9 mouse cellular contexts compared by ENCODE assay signal in the genomic region with DNA sequence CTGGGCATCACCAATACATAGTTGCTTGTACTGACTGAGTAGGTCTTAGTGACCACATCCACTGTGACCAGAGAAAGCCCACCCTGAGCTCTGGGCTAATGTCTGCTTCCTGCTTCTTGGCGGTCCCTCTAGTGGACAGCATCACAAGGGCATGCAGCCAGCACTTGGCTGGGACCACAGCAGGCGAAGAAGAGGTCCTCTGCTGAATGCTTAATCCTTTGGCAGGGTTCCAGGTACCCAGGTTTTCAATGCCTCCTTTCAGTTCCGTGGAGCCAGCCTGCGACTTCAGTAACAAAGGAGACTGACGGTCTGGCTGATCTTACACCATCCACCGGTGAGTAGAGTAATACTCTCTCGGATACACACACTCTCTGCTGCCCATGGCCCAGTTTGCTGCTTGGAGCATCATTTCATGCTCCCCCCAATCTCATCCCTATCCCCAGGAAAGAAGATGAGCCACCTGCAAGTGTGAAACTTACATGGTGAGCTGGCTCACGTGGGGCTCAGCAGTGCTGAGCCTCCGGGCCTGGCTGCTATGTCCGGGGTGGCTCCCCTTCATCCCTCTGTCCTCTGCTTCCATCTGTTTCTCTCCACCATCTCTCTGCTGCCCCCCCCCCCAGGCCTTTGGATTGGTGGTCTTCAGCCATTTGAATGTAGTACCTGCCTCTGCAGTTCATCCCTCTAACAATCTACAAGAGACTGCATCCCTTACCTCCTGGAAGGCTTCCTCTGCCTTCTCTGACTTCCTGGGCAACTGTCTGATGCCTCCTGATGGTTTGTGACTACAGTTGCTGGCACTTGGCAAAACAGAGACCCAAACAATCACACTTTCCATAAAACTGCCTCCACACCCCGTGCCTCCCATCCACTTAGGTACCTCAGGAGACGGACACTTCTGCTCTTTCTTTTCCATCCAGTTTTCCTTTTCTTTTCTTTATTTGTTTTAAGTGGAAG. TPM values are rescaled to one million over a fixed set of nuclear protein-coding genes. Genes with fewer than 3 reads are reported as not detected.
DNase-seq lines count a peak whose midpoint lies in the region; ATAC-seq and TF ChIP-seq lines count a peak whose summit lies in the region.
"Had no signal": no experiment of that assay in that cellular context is flagged by ENCODE, and none has a peak within 500 bp of the region (broad histone marks: within the 10 kb centered on the region; RNA-seq: fewer than 3 reads in every experiment).

No protein-coding gene starts in this region.

- H3K4me1 ChIP-seq in kidney, embryonic 15.5 days, result 0 out of 2 replicates have a peak, but pooled peaks cover 4% of the 10 kb centered on the region
- H3K4me1 ChIP-seq in kidney, embryonic 14.5 days (ENCODE audit: control insufficient read depth, insufficient read depth, low read length), result 0 out of 2 replicates have a peak, but pooled peaks cover 5% of the 10 kb centered on the region
- H3K4me1 ChIP-seq in forebrain, embryonic 13.5 days, result peaks cover 25% of the 10 kb centered on the region
- peaks cover 27% of the 10 kb centered on the region for H3K4me1 ChIP-seq in neural tube, embryonic 13.5 days (replicated peaks)

- peak; percentile 96 for DNase-seq in brain, embryonic 14.5 days (ENCODE audit: low read depth)
- DNase-seq in layer of hippocampus, postnatal 25 days (ENCODE audit: extremely low spot score in 1 of 2, low spot score in 1 of 2), result peak; percentile 42 to 68
- DNase-seq in ovary, postnatal 36 days (ENCODE audit: low spot score), result no peak
- DNase-seq: liver, embryonic 13.5 days had no signal

- no peak overlapping the region for H3K4me2 ChIP-seq in kidney, embryonic 15.5 days
- no peak overlapping the region for H3K4me2 ChIP-seq in kidney, embryonic 14.5 days (replicated peaks; ENCODE audit: low read depth, low read length)
- peak overlapping the region; percentile 40 for H3K4me2 ChIP-seq in forebrain, embryonic 13.5 days
- peak overlapping the region; percentile 24 for H3K4me2 ChIP-seq in neural tube, embryonic 13.5 days
- H3K4me2 ChIP-seq: liver, embryonic 13.5 days had no signal

- TF ChIP-seq POLR2A in brain, embryonic 14.5 days (IDR thresholded peaks at IDR 0.05; ENCODE audit: borderline replicate concordance, extremely low read depth, insufficient read depth, insufficient read length, poor library complexity, severe bottlenecking), result no peak

- no peak overlapping the region for H3K4me3 ChIP-seq in kidney, embryonic 15.5 days (replicated peaks)
- no peak overlapping the region for H3K4me3 ChIP-seq in kidney, embryonic 14.5 days (ENCODE audit: low read length)
- H3K4me3 ChIP-seq in forebrain, embryonic 13.5 days, result peak overlapping the region; percentile 8; the same call in 1 of the 2 replicates
- no peak overlapping the region for H3K4me3 ChIP-seq in neural tube, embryonic 13.5 days
- H3K4me3 ChIP-seq: liver, embryonic 13.5 days had no signal

- 0 out of 2 replicates have a peak overlapping the region, but pooled peaks have one; percentile 0 for H3K27ac ChIP-seq in kidney, embryonic 15.5 days
- no peak overlapping the region for H3K27ac ChIP-seq in kidney, embryonic 14.5 days (ENCODE audit: low read depth, low read length)
- H3K27ac ChIP-seq in forebrain, embryonic 13.5 days, result peak overlapping the region; percentile 91
- peak overlapping the region; percentile 89 for H3K27ac ChIP-seq in neural tube, embryonic 13.5 days (replicated peaks)
- H3K27ac ChIP-seq: liver, embryonic 13.5 days had no signal

- TF ChIP-seq CTCF in brain, embryonic 14.5 days (IDR thresholded peaks at IDR 0.05; ENCODE audit: borderline replicate concordance, extremely low read depth, insufficient read depth, insufficient read length), result peak; percentile 77

- no peaks in the 10 kb centered on the region for H3K27me3 ChIP-seq in kidney, embryonic 15.5 days
- H3K27me3 ChIP-seq in kidney, embryonic 14.5 days (ENCODE audit: control insufficient read depth, insufficient read depth, low read length), result no peaks in the 10 kb centered on the region; the same call in 1 of the 2 replicates
- no peaks in the 10 kb centered on the region for H3K27me3 ChIP-seq in forebrain, embryonic 13.5 days
- no peaks in the 10 kb centered on the region for H3K27me3 ChIP-seq in neural tube, embryonic 13.5 days
- H3K27me3 ChIP-seq: liver, embryonic 13.5 days had no signal

- no peaks in the 10 kb centered on the region for H3K9me3 ChIP-seq in kidney, embryonic 15.5 days (replicated peaks)
- H3K9me3 ChIP-seq in kidney, embryonic 14.5 days (ENCODE audit: control insufficient read depth, low read length), result no peaks in the 10 kb centered on the region
- no peaks in the 10 kb centered on the region for H3K9me3 ChIP-seq in forebrain, embryonic 13.5 days (replicated peaks)
- H3K9me3 ChIP-seq in neural tube, embryonic 13.5 days, result no peaks in the 10 kb centered on the region
- H3K9me3 ChIP-seq: liver, embryonic 13.5 days had no signal

- H3K9ac ChIP-seq in kidney, embryonic 15.5 days, result no peak overlapping the region
- H3K9ac ChIP-seq in kidney, embryonic 14.5 days (ENCODE audit: low read depth, low read length), result no peak overlapping the region
- peak overlapping the region; percentile 55 for H3K9ac ChIP-seq in forebrain, embryonic 13.5 days
- peak overlapping the region; percentile 53 for H3K9ac ChIP-seq in neural tube, embryonic 13.5 days
- H3K9ac ChIP-seq: liver, embryonic 13.5 days had no signal

- no peak for ATAC-seq in kidney, embryonic 15.5 days (replicated peaks; ENCODE audit: low FRiP score)
- no peak for ATAC-seq in kidney, embryonic 14.5 days (ENCODE audit: low FRiP score, low TSS enrichment)
- peak; percentile 88 for ATAC-seq in forebrain, embryonic 13.5 days
- peak; percentile 88 for ATAC-seq in neural tube, embryonic 13.5 days (ENCODE audit: low read depth)
- ATAC-seq in erythroid progenitor cell, adult 5-6 weeks (replicated peaks; ENCODE audit: low FRiP score, poor library complexity, severe bottlenecking), result no peak

- 55% methylated on average over 12 of the region's 12 CpGs for WGBS in kidney, embryonic 15.5 days
- WGBS in kidney, embryonic 14.5 days, result 60% methylated on average over 12 of the region's 12 CpGs
- 21% methylated on average over 12 of the region's 12 CpGs for WGBS in forebrain, embryonic 13.5 days
- whole genome bisulfite sequencing in neural tube, embryonic 13.5 days, result 38% methylated on average over 12 of the region's 12 CpGs

- H3K36me3 ChIP-seq in kidney, embryonic 15.5 days, result no peaks in the 10 kb centered on the region
- no peaks in the 10 kb centered on the region for H3K36me3 ChIP-seq in kidney, embryonic 14.5 days (ENCODE audit: control insufficient read depth, insufficient read depth, low read length)
- no peaks in the 10 kb centered on the region for H3K36me3 ChIP-seq in forebrain, embryonic 13.5 days (ENCODE audit: poor library complexity, severe bottlenecking)
- H3K36me3 ChIP-seq in neural tube, embryonic 13.5 days, result no peaks in the 10 kb centered on the region
- H3K36me3 ChIP-seq: liver, embryonic 13.5 days had no signal

RNA-seq across cellular contexts. Expression of gene Car5a, which starts 9.1 kb away (rescaled TPM):
- 0.40 TPM in 1 of 2 replicates, not detected in the other for polyA plus RNA-seq in kidney, embryonic 15.5 days (2015; fragmentation: Nextera tagmentation; extraction: Ambion mirVana)
- polyA plus RNA-seq in kidney, embryonic 14.5 days (2014; fragmentation: Nextera tagmentation; extraction: Ambion mirVana), result not detected in 2 replicates
- 0.14 and 0.44 TPM in 2 replicates for polyA plus RNA-seq in brain, embryonic 14.5 days (2012; rRNA removed)
- 0.25 TPM in 1 of 2 replicates, not detected in the other for polyA plus RNA-seq in forebrain, embryonic 13.5 days (2015; fragmentation: Nextera tagmentation; extraction: Ambion mirVana)
- total RNA-seq in layer of hippocampus, postnatal 25 days (2021), result not detected
- polyA plus RNA-seq in neural tube, embryonic 13.5 days (2015; fragmentation: Nextera tagmentation; extraction: Ambion mirVana), result 0.23 and 0.31 TPM in 2 replicates
- not detected in 2 replicates for total RNA-seq in erythroid progenitor cell, adult 5-6 weeks (2015; ENCODE audit: low replicate concordance)
- total RNA-seq in erythroid progenitor cell, adult 5-6 weeks (2017; ENCODE audit: low replicate concordance), result not detected in 2 replicates

RNA-seq across cellular contexts. Expression of gene Banp, which starts 13.9 kb away (rescaled TPM):
- polyA plus RNA-seq in kidney, embryonic 15.5 days (2015; fragmentation: Nextera tagmentation; extraction: Ambion mirVana), result 41.2 and 43.3 TPM in 2 replicates
- 39.2 and 39.5 TPM in 2 replicates for polyA plus RNA-seq in kidney, embryonic 14.5 days (2014; fragmentation: Nextera tagmentation; extraction: Ambion mirVana)
- polyA plus RNA-seq in brain, embryonic 14.5 days (2012; rRNA removed), result 114 and 148 TPM in 2 replicates
- polyA plus RNA-seq in forebrain, embryonic 13.5 days (2015; fragmentation: Nextera tagmentation; extraction: Ambion mirVana), result 57.5 and 60.9 TPM in 2 replicates
- 10 to 100 TPM; 39.4 to 41.7 TPM for total RNA-seq in layer of hippocampus, postnatal 25 days (2021)
- 59.9 and 60.1 TPM in 2 replicates for polyA plus RNA-seq in neural tube, embryonic 13.5 days (2015; fragmentation: Nextera tagmentation; extraction: Ambion mirVana)
- 16.3 and 41.1 TPM in 2 replicates for total RNA-seq in erythroid progenitor cell, adult 5-6 weeks (2015; ENCODE audit: low replicate concordance)
- total RNA-seq in erythroid progenitor cell, adult 5-6 weeks (2017; ENCODE audit: low replicate concordance), result 42.2 and 94.6 TPM in 2 replicates

RNA-seq across cellular contexts. Expression of gene Slc7a5, which starts 28.1 kb away (rescaled TPM):
- 16.7 and 19.3 TPM in 2 replicates for polyA plus RNA-seq in kidney, embryonic 15.5 days (2015; fragmentation: Nextera tagmentation; extraction: Ambion mirVana)
- 16.8 and 25.9 TPM in 2 replicates for polyA plus RNA-seq in kidney, embryonic 14.5 days (2014; fragmentation: Nextera tagmentation; extraction: Ambion mirVana)
- 98.8 and 113 TPM in 2 replicates for polyA plus RNA-seq in brain, embryonic 14.5 days (2012; rRNA removed)
- 28.1 and 30.6 TPM in 2 replicates for polyA plus RNA-seq in forebrain, embryonic 13.5 days (2015; fragmentation: Nextera tagmentation; extraction: Ambion mirVana)
- total RNA-seq in layer of hippocampus, postnatal 25 days (2021), result 10 to 100 TPM; 66.6 to 75.5 TPM
- 38.7 and 38.9 TPM in 2 replicates for polyA plus RNA-seq in neural tube, embryonic 13.5 days (2015; fragmentation: Nextera tagmentation; extraction: Ambion mirVana)
- 204 and 216 TPM in 2 replicates for total RNA-seq in erythroid progenitor cell, adult 5-6 weeks (2015; ENCODE audit: low replicate concordance)
- 167 and 189 TPM in 2 replicates for total RNA-seq in erythroid progenitor cell, adult 5-6 weeks (2017; ENCODE audit: low replicate concordance)

Comparison
In these comparisons a context has a peak if more than half of its experiments do, and no peak if none do; other contexts are left out.
1. ATAC-seq: peak in forebrain, embryonic 13.5 days (single experiment) and neural tube, embryonic 13.5 days (single experiment); none in kidney, embryonic 15.5 days (single experiment), kidney, embryonic 14.5 days (single experiment) and erythroid progenitor cell, adult 5-6 weeks (single experiment).
2. H3K4me2 ChIP-seq: peak in forebrain, embryonic 13.5 days (single experiment) and neural tube, embryonic 13.5 days (single experiment); none in kidney, embryonic 15.5 days (single experiment) and kidney, embryonic 14.5 days (single experiment).
3. H3K9ac ChIP-seq: peak in forebrain, embryonic 13.5 days (single experiment) and neural tube, embryonic 13.5 days (single experiment); none in kidney, embryonic 15.5 days (single experiment) and kidney, embryonic 14.5 days (single experiment).